Mouse (Mus musculus): Measurements from ENCODE around the gene Efcab8. TPM values are rescaled to one million over a fixed set of nuclear protein-coding genes. Genes with fewer than 3 reads are reported as not detected.

The Efcab8 gene
- total and polyA plus RNA-seq, 3 experiments: 0.08 to 0.42 (median 0.39) TPM

GRCm38 (mm10) chr2:153870984-153871383, 91.3 kb downstream of the Efcab8 start, which contains the start of gene Sun5:
Gene Sun5, minus strand, starts transcription at chr2:153871084.
- in situ Hi-C loops (cut with MboI; ENCODE audit: low pct_ligation_motif_present, low pct_unique_long_range_greater_than_20kb, low sequenced_read_pairs): no loop called here
- H3K27me3 ChIP-seq (replicated peaks): peaks cover 76% of the 10 kb centered on the region

GRCm38 (mm10) chr2:153874745-153875144, 95.0 kb downstream of the Efcab8 start, which contains the start of gene Bpifb2:
Gene Bpifb2, plus strand, starts transcription at chr2:153875045.
- TF ChIP-seq MEF2A (IDR thresholded peaks at IDR 0.05; ENCODE audit: borderline replicate concordance, low read depth, low read length) (no peak), MAZ (IDR thresholded peaks at IDR 0.05; ENCODE audit: low read depth, low read length) (no peak), CTCF (conservative IDR thresholded peaks at IDR 0.05 in 1 of 2, IDR thresholded peaks at IDR 0.05 in 1 of 2; ENCODE audit: low read depth in 2 of 2, low read length in 2 of 2) (no peak), CHD1 (IDR thresholded peaks at IDR 0.05; ENCODE audit: low read depth, low read length) (no peak), USF1 (IDR thresholded peaks at IDR 0.05; ENCODE audit: low read depth, low read length) (no peak), NELFE (IDR thresholded peaks at IDR 0.05; ENCODE audit: low read depth, low read length) (no peak), HCFC1 (IDR thresholded peaks at IDR 0.05; ENCODE audit: low read depth, low read length) (no peak), ZC3H11A (IDR thresholded peaks at IDR 0.05; ENCODE audit: low read depth, low read length) (no peak), TBP (conservative IDR thresholded peaks at IDR 0.05; ENCODE audit: low read depth, low read length) (no peak), PAX5 (IDR thresholded peaks at IDR 0.05; ENCODE audit: low read length) (no peak), RCOR1 (conservative IDR thresholded peaks at IDR 0.05; ENCODE audit: low read depth, low read length) (no peak), BHLHE40 (IDR thresholded peaks at IDR 0.05; ENCODE audit: low read depth, low read length) (no peak), ELF1 (IDR thresholded peaks at IDR 0.05; ENCODE audit: low read depth, low read length) (no peak), ETS1 (conservative IDR thresholded peaks at IDR 0.05; ENCODE audit: low read depth, low read length) (no peak), USF2 (conservative IDR thresholded peaks at IDR 0.05; ENCODE audit: low read depth, low read length) (no peak), CHD2 (IDR thresholded peaks at IDR 0.05; ENCODE audit: low read length) (no peak), NRF1 (IDR thresholded peaks at IDR 0.05; ENCODE audit: low read depth, low read length) (no peak), MXI1 (IDR thresholded peaks at IDR 0.05; ENCODE audit: low read depth, low read length) (no peak), ZKSCAN1 (IDR thresholded peaks at IDR 0.05; ENCODE audit: borderline replicate concordance, low read depth, low read length) (no peak), TCF12 (IDR thresholded peaks at IDR 0.05; ENCODE audit: low read depth, low read length) (no peak)
- in situ Hi-C loops (cut with MboI; ENCODE audit: low pct_ligation_motif_present, low pct_unique_long_range_greater_than_20kb, low sequenced_read_pairs): no loop called here
- no peaks in the 10 kb centered on the region for H3K4me1 ChIP-seq (ENCODE audit: control insufficient read depth in 1 of 2, insufficient read depth in 2 of 2)
- H3K27me3 ChIP-seq (replicated peaks): peaks cover 81% of the 10 kb centered on the region
- no peak within 1 kb of the TSS for H3K4me3 ChIP-seq (replicated peaks in 1 of 3; ENCODE audit: low read depth in 2 of 3, low read length in 2 of 3, poor library complexity in 1 of 3)
- no peak within 1 kb of the TSS for H3K27ac ChIP-seq (ENCODE audit: insufficient read depth, low read depth)
- H3K36me3 ChIP-seq (replicated peaks in 1 of 2; ENCODE audit: control insufficient read depth in 1 of 2, insufficient read depth in 1 of 2, low read length in 1 of 2): no peaks in the 10 kb centered on the region
- H3K4me2 ChIP-seq (ENCODE audit: insufficient read depth, low read depth, poor library complexity, severe bottlenecking): no peak within 1 kb of the TSS
- no peak for DNase-seq (ENCODE audit: extremely low read depth)
- dilution Hi-C loops (cut with MboI; ENCODE audit: extremely low pct_ligation_motif_present, extremely low pct_unique_long_range_greater_than_20kb, low sequenced_read_pairs): no loop called here
- H3K9ac ChIP-seq (ENCODE audit: insufficient read depth, low read depth): no peak within 1 kb of the TSS
- no peaks in the 10 kb centered on the region for H3K79me2 ChIP-seq (replicated peaks; ENCODE audit: control insufficient read depth, extremely low read depth, insufficient read depth, poor library complexity, severe bottlenecking)
- H3K9me3 ChIP-seq (replicated peaks; ENCODE audit: low read length): no peaks in the 10 kb centered on the region

More at GRCm38 (mm10) chr2:153870984-153871383, 91.3 kb downstream of the Efcab8 start, which contains the start of gene Sun5:
- dilution Hi-C loops (cut with MboI; ENCODE audit: extremely low pct_ligation_motif_present, extremely low pct_unique_long_range_greater_than_20kb, low sequenced_read_pairs): no loop called here
- Histone ChIP-seq H3K4me2 (ENCODE audit: insufficient read depth, low read depth, poor library complexity, severe bottlenecking) (no peak within 1 kb of the TSS), H3K9ac (ENCODE audit: insufficient read depth, low read depth) (no peak within 1 kb of the TSS), H3K4me3 (replicated peaks in 1 of 3; ENCODE audit: low read depth in 2 of 3, low read length in 2 of 3, poor library complexity in 1 of 3) (no peak within 1 kb of the TSS), H3K4me1 (ENCODE audit: control insufficient read depth in 1 of 2, insufficient read depth in 2 of 2) (no peaks in the 10 kb centered on the region), H3K9me3 (replicated peaks; ENCODE audit: low read length) (no peaks in the 10 kb centered on the region), H3K27ac (ENCODE audit: insufficient read depth, low read depth) (no peak within 1 kb of the TSS), H3K36me3 (replicated peaks in 1 of 2; ENCODE audit: control insufficient read depth in 1 of 2, insufficient read depth in 1 of 2, low read length in 1 of 2) (no peaks in the 10 kb centered on the region), H3K79me2 (replicated peaks; ENCODE audit: control insufficient read depth, extremely low read depth, insufficient read depth, poor library complexity, severe bottlenecking) (no peaks in the 10 kb centered on the region)
- TF ChIP-seq SIN3A (IDR thresholded peaks at IDR 0.05; ENCODE audit: low read length) (no peak), RAD21 (IDR thresholded peaks at IDR 0.05; ENCODE audit: low read depth, low read length) (no peak), POLR2AphosphoS2 (IDR thresholded peaks at IDR 0.05; ENCODE audit: low read depth, low read length) (no peak), SMC3 (IDR thresholded peaks at IDR 0.05; ENCODE audit: low read depth, low read length) (no peak), PAX5 (IDR thresholded peaks at IDR 0.05; ENCODE audit: low read length) (no peak), MYC (IDR thresholded peaks at IDR 0.05; ENCODE audit: low read depth, low read length) (no peak), USF2 (conservative IDR thresholded peaks at IDR 0.05; ENCODE audit: low read depth, low read length) (no peak), CTCF (conservative IDR thresholded peaks at IDR 0.05 in 1 of 2, IDR thresholded peaks at IDR 0.05 in 1 of 2; ENCODE audit: low read depth in 2 of 2, low read length in 2 of 2) (no peak), JUND (conservative IDR thresholded peaks at IDR 0.05; ENCODE audit: low read depth, low read length) (no peak), MXI1 (IDR thresholded peaks at IDR 0.05; ENCODE audit: low read depth, low read length) (no peak), MAX (IDR thresholded peaks at IDR 0.05; ENCODE audit: low read length) (no peak)
- DNase-seq (ENCODE audit: extremely low read depth): no peak

All from CH12.LX (cell line).